Mouse (Mus musculus): ENCODE measurements at regions not wholly inside any gene's neighbourhood (a gene's known extent, or its start where the extent isn't known, plus 50 kb on each side); places are given as distances from the start of the nearest gene placed in this dataset.
A peak's percentile ranks its signal among the peaks of the same experiment; 100 is the strongest.

- no peak for DNase-seq
Measured at GRCm38 (mm10) chr2:117399487-117399886, 56.7 kb upstream of the Rasgrp1 start.

- no peak for DNase-seq
Measured at GRCm38 (mm10) chr2:117403425-117404175, 60.8 kb upstream of the Rasgrp1 start.

GRCm38 (mm10) chr2:117405453-117405852 lies 62.7 kb upstream of the Rasgrp1 start:
- DNase-seq: no peak

GRCm38 (mm10) chr2:117408241-117408640 lies 65.4 kb upstream of the Rasgrp1 start:
- no peak for DNase-seq

GRCm38 (mm10) chr2:117412045-117412606 lies 69.3 kb upstream of the Rasgrp1 start:
- peak; percentile 6 to 13 for DNase-seq

- no peak for DNase-seq
Measured at GRCm38 (mm10) chr2:117417229-117417970, 74.6 kb upstream of the Rasgrp1 start.

GRCm38 (mm10) chr2:117418121-117418615 lies 75.4 kb upstream of the Rasgrp1 start:
- no peak for DNase-seq

- no peak for DNase-seq
Measured at GRCm38 (mm10) chr2:117418711-117419110, 75.9 kb upstream of the Rasgrp1 start.

GRCm38 (mm10) chr2:117421376-117421775 lies 78.6 kb upstream of the Rasgrp1 start:
- DNase-seq: no peak

- no peak for DNase-seq
Measured at GRCm38 (mm10) chr2:117422756-117423155, 80.0 kb upstream of the Rasgrp1 start.

GRCm38 (mm10) chr2:117429205-117429604 lies 86.4 kb upstream of the Rasgrp1 start:
- DNase-seq: no peak

- DNase-seq: no peak
Measured at GRCm38 (mm10) chr2:117432010-117432409, 89.2 kb upstream of the Rasgrp1 start.

- DNase-seq: no peak
Measured at GRCm38 (mm10) chr2:117432923-117433322, 90.1 kb upstream of the Rasgrp1 start.

- no peak for DNase-seq
Measured at GRCm38 (mm10) chr2:117433482-117433881, 90.7 kb upstream of the Rasgrp1 start.

GRCm38 (mm10) chr2:117438079-117438478 lies 95.3 kb upstream of the Rasgrp1 start:
- DNase-seq: no peak

GRCm38 (mm10) chr2:117438586-117439371 lies 96.0 kb upstream of the Rasgrp1 start:
- peak; percentile 74 to 77 for DNase-seq

GRCm38 (mm10) chr2:117439372-117440183 lies 96.8 kb upstream of the Rasgrp1 start:
- DNase-seq: peak; percentile 9 to 26

GRCm38 (mm10) chr2:117440801-117441281 lies 98.0 kb upstream of the Rasgrp1 start:
- DNase-seq: peak; percentile 29 to 40

- no peak for DNase-seq
Measured at GRCm38 (mm10) chr2:117442862-117443261, 100.1 kb upstream of the Rasgrp1 start.

GRCm38 (mm10) chr2:117444671-117445070 lies 101.9 kb upstream of the Rasgrp1 start:
- peak; percentile 27 to 57 for DNase-seq

- no peak for DNase-seq
Measured at GRCm38 (mm10) chr2:117446876-117447275, 104.1 kb upstream of the Rasgrp1 start.
